Mouse (Mus musculus) MEL (cell line): ENCODE data around the gene Bcas3.

ENCODE experiments used
- CHD1 ChIP-seq: IDR thresholded peaks from 2 replicates; pipeline ENCODE4 v1.6.1; 2012; ENCODE audit warnings: low read depth, mild to moderate bottlenecking, inconsistent platforms, low read length, improper control_type of control experiment
- CTCF ChIP-seq, 3 experiments: IDR thresholded peaks in 2 of 3; conservative IDR thresholded peaks in 1 of 3; 2 replicates each; pipeline ENCODE4 v1.5.1; 2011 to 2012; ENCODE audit warnings: low read length in 3 of 3, low read depth in 2 of 3, mild to moderate bottlenecking in 2 of 3, improper control_type of control experiment in 1 of 3, inconsistent platforms in 1 of 3, mixed read lengths in 1 of 3, moderate library complexity in 1 of 3; ENCODE audit not compliant: control insufficient read depth in 1 of 3, insufficient read depth in 1 of 3, poor library complexity in 1 of 3, severe bottlenecking in 1 of 3
- GATA1 ChIP-seq: IDR thresholded peaks from 2 replicates; pipeline ENCODE4 v1.6.1; 2011; ENCODE audit warnings: low read depth, low read length, improper control_type of control experiment
- MAFK ChIP-seq: IDR thresholded peaks from 2 replicates; pipeline ENCODE4 v1.6.1; 2011; ENCODE audit warnings: low read depth, mild to moderate bottlenecking, low read length, improper control_type of control experiment, borderline replicate concordance
- NRF1 ChIP-seq: IDR thresholded peaks from 2 replicates; pipeline ENCODE4 v1.6.1; 2014; ENCODE audit warnings: low read depth, mild to moderate bottlenecking, inconsistent platforms, low read length, improper control_type of control experiment, moderate library complexity; ENCODE audit not compliant: poor library complexity, insufficient read depth, severe bottlenecking
- POLR2A ChIP-seq, 2 experiments: IDR thresholded peaks; 2 replicates each; pipeline ENCODE4 v1.6.1; 2011 to 2012; ENCODE audit warnings: low read length in 2 of 2, mild to moderate bottlenecking in 2 of 2, control low read depth in 1 of 2, improper control_type of control experiment in 1 of 2, low read depth in 1 of 2, moderate library complexity in 1 of 2; ENCODE audit not compliant: control insufficient read depth in 1 of 2, insufficient read depth in 1 of 2, poor library complexity in 1 of 2
- POLR2AphosphoS5 ChIP-seq: IDR thresholded peaks from 2 replicates; pipeline ENCODE4 v1.6.1; 2012; ENCODE audit warnings: low read depth, borderline replicate concordance, mild to moderate bottlenecking, inconsistent platforms, low read length, moderate library complexity, mixed read lengths
- RAD21 ChIP-seq: IDR thresholded peaks from 2 replicates; pipeline ENCODE4 v1.6.1; 2011; ENCODE audit warnings: mild to moderate bottlenecking, low read depth, low read length, improper control_type of control experiment
- UBTF ChIP-seq: IDR thresholded peaks from 2 replicates; pipeline ENCODE4 v1.6.1; 2012; ENCODE audit warnings: low read depth, mild to moderate bottlenecking, inconsistent platforms, low read length, improper control_type of control experiment, moderate library complexity, borderline replicate concordance; ENCODE audit not compliant: insufficient read depth
- USF2 ChIP-seq, 2 experiments: IDR thresholded peaks; 2 replicates each; pipeline ENCODE4 v1.6.1; 2011 to 2012; ENCODE audit warnings: improper control_type of control experiment in 2 of 2, low read length in 2 of 2, borderline replicate concordance in 1 of 2, inconsistent platforms in 1 of 2, low read depth in 1 of 2, mild to moderate bottlenecking in 1 of 2; ENCODE audit not compliant: insufficient read depth in 1 of 2
- ZC3H11A ChIP-seq: IDR thresholded peaks from 2 replicates; pipeline ENCODE4 v1.6.1; 2012; ENCODE audit warnings: low read depth, mild to moderate bottlenecking, inconsistent platforms, low read length, improper control_type of control experiment

DNA sequence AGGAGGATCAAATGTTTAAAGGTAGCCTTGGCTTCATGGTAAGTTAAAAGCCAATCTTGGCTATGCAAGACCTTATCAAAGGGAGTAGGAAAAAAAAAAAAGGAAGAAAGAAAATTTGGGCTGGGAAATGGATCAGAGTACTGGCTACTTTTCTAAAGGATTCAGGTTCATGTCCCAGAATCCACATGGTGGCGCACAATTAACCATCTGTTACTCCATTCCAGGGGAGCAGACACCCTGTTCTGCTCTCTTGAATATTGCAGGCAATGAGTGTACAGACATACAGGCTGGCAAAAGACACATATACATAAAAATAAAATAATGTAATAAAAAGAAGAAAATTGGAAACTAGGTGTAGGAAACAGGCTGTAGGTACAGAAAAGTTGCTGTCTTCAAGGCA, 61.5 kb downstream of the Bcas3 start:
- no peak for TF ChIP-seq CTCF (IDR thresholded peaks at IDR 0.05 in 2 of 3, conservative IDR thresholded peaks at IDR 0.05 in 1 of 3; ENCODE audit: control insufficient read depth in 1 of 3, insufficient read depth in 1 of 3, low read depth in 2 of 3, low read length in 3 of 3, poor library complexity in 1 of 3, severe bottlenecking in 1 of 3)
- no peak for TF ChIP-seq POLR2AphosphoS5
- no peak for TF ChIP-seq NRF1
- no peak for TF ChIP-seq RAD21
- TF ChIP-seq CHD1, result no peak
- no peak for TF ChIP-seq USF2 (IDR thresholded peaks at IDR 0.05; ENCODE audit: borderline replicate concordance in 1 of 2, insufficient read depth in 1 of 2, low read depth in 1 of 2, low read length in 2 of 2)
- no peak for TF ChIP-seq POLR2A (IDR thresholded peaks at IDR 0.05; ENCODE audit: control insufficient read depth in 1 of 2, insufficient read depth in 1 of 2, low read depth in 1 of 2, low read length in 2 of 2, poor library complexity in 1 of 2)
- no peak for TF ChIP-seq GATA1
- no peak for TF ChIP-seq MAFK
- no peak for TF ChIP-seq UBTF
- TF ChIP-seq ZC3H11A, result no peak
